Comparison of ENCODE assay signal across 23 mouse cellular contexts in genomic region chr17:24113031-24113430, GRCm38 (mm10). TPM values are rescaled to one million over a fixed set of nuclear protein-coding genes. Genes with fewer than 3 reads are reported as not detected.
DNase-seq lines count a peak whose midpoint lies in the region; ATAC-seq and TF ChIP-seq lines count a peak whose summit lies in the region.
"Had no signal": no experiment of that assay in that cellular context is flagged by ENCODE, and none has a peak within 500 bp of the region (broad histone marks: within the 10 kb centered on the region; RNA-seq: fewer than 3 reads in every experiment).

No protein-coding gene starts in this region.

- TF ChIP-seq EP300 in stomach, postnatal 0 days (optimal IDR thresholded peaks at IDR 0.05) = no peak
- no peak for TF ChIP-seq EP300 in lung, postnatal 0 days (IDR thresholded peaks at IDR 0.05)

- H3K27me3 ChIP-seq in stomach, postnatal 0 days (ENCODE audit: control insufficient read depth, insufficient read depth, low read length) = no peaks in the 10 kb centered on the region
- no peaks in the 10 kb centered on the region for H3K27me3 ChIP-seq in lung, postnatal 0 days (replicated peaks; ENCODE audit: insufficient read depth, low read length)
- H3K27me3 ChIP-seq: intestine, embryonic 15.5 days; limb, embryonic 12.5 days; megakaryocyte, embryonic 14.5 days; midbrain, embryonic 13.5 days; neural tube, embryonic 13.5 days had no signal

- no peak overlapping the region for H3K4me3 ChIP-seq in stomach, postnatal 0 days (ENCODE audit: low read depth, low read length)
- no peak overlapping the region for H3K4me3 ChIP-seq in lung, postnatal 0 days (ENCODE audit: low read depth, low read length)
- H3K4me3 ChIP-seq: erythroblast, embryonic 14.5 days; intestine, embryonic 15.5 days; limb, embryonic 12.5 days; megakaryocyte, embryonic 14.5 days; midbrain, embryonic 13.5 days; neural tube, embryonic 13.5 days had no signal

- peaks cover 2% of the 10 kb centered on the region; the same call in 1 of the 2 replicates for H3K4me1 ChIP-seq in stomach, postnatal 0 days (replicated peaks; ENCODE audit: control insufficient read depth, insufficient read depth)
- H3K4me1 ChIP-seq in lung, postnatal 0 days (ENCODE audit: insufficient read depth, low read depth, low read length) = peaks cover 7% of the 10 kb centered on the region
- H3K4me1 ChIP-seq: intestine, embryonic 15.5 days; limb, embryonic 12.5 days; midbrain, embryonic 13.5 days; neural tube, embryonic 13.5 days had no signal

- ATAC-seq in stomach, postnatal 0 days (ENCODE audit: low FRiP score, low TSS enrichment) = no peak
- ATAC-seq in lung, postnatal 0 days = no peak
- ATAC-seq: forebrain, embryonic 16.5 days; hindbrain, embryonic 16.5 days; intestine, embryonic 15.5 days; midbrain, embryonic 13.5 days had no signal

- H3K9ac ChIP-seq in stomach, postnatal 0 days (ENCODE audit: low read length) = no peak overlapping the region
- H3K9ac ChIP-seq in lung, postnatal 0 days (replicated peaks; ENCODE audit: low read depth) = no peak overlapping the region
- H3K9ac ChIP-seq: intestine, embryonic 15.5 days; limb, embryonic 12.5 days; midbrain, embryonic 13.5 days; neural tube, embryonic 13.5 days had no signal

- no peak for TF ChIP-seq CTCF in stomach, postnatal 0 days (IDR thresholded peaks at IDR 0.05; ENCODE audit: low read depth)
- TF ChIP-seq CTCF in lung, postnatal 0 days (IDR thresholded peaks at IDR 0.05) = no peak

- no peak overlapping the region for H3K4me2 ChIP-seq in stomach, postnatal 0 days (replicated peaks; ENCODE audit: low read depth)
- no peak overlapping the region for H3K4me2 ChIP-seq in lung, postnatal 0 days (replicated peaks; ENCODE audit: low read depth, low read length)
- H3K4me2 ChIP-seq: intestine, embryonic 15.5 days; limb, embryonic 12.5 days; midbrain, embryonic 13.5 days; neural tube, embryonic 13.5 days had no signal

- peak; percentile 8 to 26 for DNase-seq in left cerebral cortex, adult 18-20 months (ENCODE audit: low spot score in 2 of 2)
- no peak for DNase-seq in left cerebral cortex, postnatal 14 days (ENCODE audit: low spot score in 2 of 2)
- peak; percentile 66 for DNase-seq in cerebellum, adult 11-12 months
- DNase-seq in cerebellum, adult 9-11 months = peak; percentile 65
- DNase-seq in stomach, postnatal 0 days (ENCODE audit: low spot score) = no peak
- no peak for DNase-seq in spleen, postnatal 36 days (ENCODE audit: low spot score in 2 of 2)
- no peak for DNase-seq in lung, postnatal 0 days (ENCODE audit: low spot score)
- DNase-seq: adrenal gland, postnatal 36 days; gastrocnemius, postnatal 14 days; kidney, adult 2 months; kidney, postnatal 4 days; lung, postnatal 4 days; thymus, adult 18-20 months; thymus, postnatal 36 days had no signal

- intact Hi-C loops in left cerebral cortex, postnatal 14 days (cut with DNase I) = no loop called here

- WGBS in stomach, postnatal 0 days = 84% methylated on average over 4 of the region's 4 CpGs
- WGBS in lung, postnatal 0 days = 86% methylated on average over 4 of the region's 4 CpGs

- H3K27ac ChIP-seq in stomach, postnatal 0 days (replicated peaks) = 0 out of 2 replicates have a peak overlapping the region, but pooled peaks have one; percentile 8
- no peak overlapping the region for H3K27ac ChIP-seq in lung, postnatal 0 days (ENCODE audit: low read length)
- H3K27ac ChIP-seq: intestine, embryonic 15.5 days; kidney, postnatal 0 days; limb, embryonic 12.5 days; midbrain, embryonic 13.5 days; neural tube, embryonic 13.5 days had no signal

- H3K9me3 ChIP-seq in stomach, postnatal 0 days (ENCODE audit: control insufficient read depth, low read length) = no peaks in the 10 kb centered on the region
- H3K9me3 ChIP-seq in lung, postnatal 0 days (ENCODE audit: low read length) = no peaks in the 10 kb centered on the region
- H3K9me3 ChIP-seq: intestine, embryonic 15.5 days; limb, embryonic 12.5 days; megakaryocyte, embryonic 14.5 days; midbrain, embryonic 13.5 days; neural tube, embryonic 13.5 days had no signal

- H3K36me3 ChIP-seq in stomach, postnatal 0 days (ENCODE audit: control insufficient read depth, insufficient read depth, low read length) = no peaks in the 10 kb centered on the region
- peaks cover 7% of the 10 kb centered on the region; the same call in 1 of the 2 replicates for H3K36me3 ChIP-seq in lung, postnatal 0 days (ENCODE audit: insufficient read depth, low read length)

RNA-seq across cellular contexts. Expression of gene Pdpk1, which starts 37.7 kb away (rescaled TPM):
- total RNA-seq in left cerebral cortex, adult 18-20 months (2021) = 100 to 1,000 TPM; 114 to 120 TPM
- 10 to 100 TPM; 89.4 to 95.5 TPM for total RNA-seq in left cerebral cortex, postnatal 14 days (2021)
- polyA plus RNA-seq in stomach, postnatal 0 days (2015; fragmentation: Nextera tagmentation; extraction: Ambion mirVana) = 26.7 and 28.0 TPM in 2 replicates
- polyA plus RNA-seq in lung, postnatal 0 days (2015; fragmentation: Nextera tagmentation; extraction: Ambion mirVana) = 26.4 and 32.3 TPM in 2 replicates

RNA-seq across cellular contexts. Expression of gene Kctd5, which starts 39.7 kb away (rescaled TPM):
- 10 to 100 TPM; 22.5 to 23.8 TPM for total RNA-seq in left cerebral cortex, adult 18-20 months (2021)
- total RNA-seq in left cerebral cortex, postnatal 14 days (2021) = 10 to 100 TPM; 37.6 to 48.3 TPM
- 44.7 and 45.6 TPM in 2 replicates for polyA plus RNA-seq in stomach, postnatal 0 days (2015; fragmentation: Nextera tagmentation; extraction: Ambion mirVana)
- 34.3 and 36.9 TPM in 2 replicates for polyA plus RNA-seq in lung, postnatal 0 days (2015; fragmentation: Nextera tagmentation; extraction: Ambion mirVana)

RNA-seq across cellular contexts. Expression of gene Amdhd2, which starts 50.5 kb away (rescaled TPM):
- total RNA-seq in left cerebral cortex, adult 18-20 months (2021) = 10 to 100 TPM; 27.3 to 38.0 TPM
- 10 to 100 TPM; 32.4 to 36.1 TPM for total RNA-seq in left cerebral cortex, postnatal 14 days (2021)
- 20.5 and 21.7 TPM in 2 replicates for polyA plus RNA-seq in stomach, postnatal 0 days (2015; fragmentation: Nextera tagmentation; extraction: Ambion mirVana)
- 44.1 and 44.2 TPM in 2 replicates for polyA plus RNA-seq in lung, postnatal 0 days (2015; fragmentation: Nextera tagmentation; extraction: Ambion mirVana)

RNA-seq across cellular contexts. Expression of gene Atp6v0c, which starts 56.5 kb away (rescaled TPM):
- 1,000 to 10,000 TPM; 1,209 to 1,218 TPM for total RNA-seq in left cerebral cortex, adult 18-20 months (2021)
- 1,000 to 10,000 TPM; 1,506 to 1,590 TPM for total RNA-seq in left cerebral cortex, postnatal 14 days (2021)
- polyA plus RNA-seq in stomach, postnatal 0 days (2015; fragmentation: Nextera tagmentation; extraction: Ambion mirVana) = 608 and 627 TPM in 2 replicates
- polyA plus RNA-seq in lung, postnatal 0 days (2015; fragmentation: Nextera tagmentation; extraction: Ambion mirVana) = 566 and 620 TPM in 2 replicates

Comparison
In these comparisons a context has a peak if more than half of its experiments do, and no peak if none do; other contexts are left out.
1. DNase-seq: peak in left cerebral cortex, adult 18-20 months (2 of 2), cerebellum, adult 11-12 months (single experiment) and cerebellum, adult 9-11 months (single experiment); none in left cerebral cortex, postnatal 14 days (0 of 2), stomach, postnatal 0 days (single experiment), spleen, postnatal 36 days (0 of 2) and lung, postnatal 0 days (single experiment).